10 mouse cellular contexts compared by ENCODE assay signal in the genomic region with DNA sequence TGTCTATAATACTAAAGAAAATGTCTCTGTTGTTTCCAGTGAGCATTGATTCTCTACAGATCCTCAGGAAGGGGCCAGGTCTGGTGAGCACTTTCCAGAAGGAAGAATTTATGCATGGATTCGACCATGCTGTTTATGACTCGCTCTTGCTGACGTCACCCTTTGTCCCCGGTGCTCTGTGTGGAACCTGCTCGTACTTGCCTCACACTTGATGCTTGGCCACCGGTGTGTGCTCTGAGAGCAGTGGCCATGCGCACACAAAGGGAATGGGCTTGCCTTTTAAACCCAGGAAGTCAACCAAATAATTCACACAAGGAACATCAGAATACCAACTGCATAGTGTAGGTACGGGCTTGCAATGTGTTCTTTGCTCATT.
DNase-seq lines count a peak whose midpoint lies in the region; ATAC-seq and TF ChIP-seq lines count a peak whose summit lies in the region.
"Had no signal": no experiment of that assay in that cellular context is flagged by ENCODE, and none has a peak within 500 bp of the region (broad histone marks: within the 10 kb centered on the region; RNA-seq: fewer than 3 reads in every experiment).

No protein-coding gene starts in this region.

- H3K36me3 ChIP-seq in forebrain, embryonic 11.5 days (ENCODE audit: control insufficient read depth, insufficient read depth, low read length), result no peaks in the 10 kb centered on the region
- H3K36me3 ChIP-seq in forebrain, embryonic 15.5 days, result no peaks in the 10 kb centered on the region
- H3K36me3 ChIP-seq in lung, embryonic 14.5 days (ENCODE audit: insufficient read depth), result no peaks in the 10 kb centered on the region
- no peaks in the 10 kb centered on the region for H3K36me3 ChIP-seq in hindbrain, postnatal 0 days (ENCODE audit: insufficient read depth, low read length)
- no peaks in the 10 kb centered on the region for H3K36me3 ChIP-seq in stomach, embryonic 16.5 days (ENCODE audit: control insufficient read depth, insufficient read depth, low read length)
- H3K36me3 ChIP-seq: liver, embryonic 13.5 days had no signal

- H3K9ac ChIP-seq in forebrain, embryonic 11.5 days (ENCODE audit: low read length), result no peak overlapping the region
- no peak overlapping the region for H3K9ac ChIP-seq in forebrain, embryonic 15.5 days (replicated peaks)
- no peak overlapping the region for H3K9ac ChIP-seq in lung, embryonic 14.5 days
- H3K9ac ChIP-seq in hindbrain, postnatal 0 days (replicated peaks; ENCODE audit: low read length), result no peak overlapping the region
- no peak overlapping the region for H3K9ac ChIP-seq in stomach, embryonic 16.5 days (ENCODE audit: low read length)
- H3K9ac ChIP-seq: liver, embryonic 13.5 days had no signal

- H3K9me3 ChIP-seq in forebrain, embryonic 11.5 days (ENCODE audit: control insufficient read depth, low read length), result no peaks in the 10 kb centered on the region
- no peaks in the 10 kb centered on the region for H3K9me3 ChIP-seq in forebrain, embryonic 15.5 days
- no peaks in the 10 kb centered on the region for H3K9me3 ChIP-seq in lung, embryonic 14.5 days (ENCODE audit: low read depth, low read length)
- no peaks in the 10 kb centered on the region for H3K9me3 ChIP-seq in hindbrain, postnatal 0 days (ENCODE audit: low read length)
- no peaks in the 10 kb centered on the region for H3K9me3 ChIP-seq in stomach, embryonic 16.5 days (replicated peaks; ENCODE audit: control insufficient read depth, low read length)
- H3K9me3 ChIP-seq: liver, embryonic 13.5 days had no signal

- no peak overlapping the region for H3K4me3 ChIP-seq in forebrain, embryonic 11.5 days (ENCODE audit: low read depth, low read length)
- no peak overlapping the region for H3K4me3 ChIP-seq in forebrain, embryonic 15.5 days
- no peak overlapping the region for H3K4me3 ChIP-seq in lung, embryonic 14.5 days (ENCODE audit: low read depth, low read length)
- H3K4me3 ChIP-seq in hindbrain, postnatal 0 days (ENCODE audit: low read length), result no peak overlapping the region
- H3K4me3 ChIP-seq in stomach, embryonic 16.5 days (replicated peaks; ENCODE audit: low read length), result no peak overlapping the region
- H3K4me3 ChIP-seq: liver, embryonic 13.5 days had no signal

- H3K27me3 ChIP-seq in forebrain, embryonic 11.5 days (ENCODE audit: control insufficient read depth, insufficient read depth, low read length), result no peaks in the 10 kb centered on the region
- no peaks in the 10 kb centered on the region for H3K27me3 ChIP-seq in forebrain, embryonic 15.5 days
- no peaks in the 10 kb centered on the region for H3K27me3 ChIP-seq in lung, embryonic 14.5 days (ENCODE audit: insufficient read depth, low read length)
- no peaks in the 10 kb centered on the region for H3K27me3 ChIP-seq in hindbrain, postnatal 0 days (ENCODE audit: insufficient read depth, low read length)
- H3K27me3 ChIP-seq in stomach, embryonic 16.5 days (ENCODE audit: control insufficient read depth, insufficient read depth, low read length), result no peaks in the 10 kb centered on the region
- H3K27me3 ChIP-seq: liver, embryonic 13.5 days had no signal

- TF ChIP-seq CTCF in lung, embryonic 14.5 days (IDR thresholded peaks at IDR 0.05; ENCODE audit: low read depth), result no peak
- TF ChIP-seq CTCF in hindbrain, postnatal 0 days (IDR thresholded peaks at IDR 0.05; ENCODE audit: low read depth), result no peak

- no peak overlapping the region for H3K27ac ChIP-seq in forebrain, embryonic 11.5 days (ENCODE audit: low read depth, low read length)
- H3K27ac ChIP-seq in forebrain, embryonic 15.5 days (replicated peaks), result no peak overlapping the region
- H3K27ac ChIP-seq in lung, embryonic 14.5 days (ENCODE audit: low read depth), result 0 out of 2 replicates have a peak overlapping the region, but pooled peaks have one; percentile 72
- no peak overlapping the region for H3K27ac ChIP-seq in hindbrain, postnatal 0 days
- H3K27ac ChIP-seq in stomach, embryonic 16.5 days (ENCODE audit: low read length), result 0 out of 2 replicates have a peak overlapping the region, but pooled peaks have one; percentile 22
- H3K27ac ChIP-seq: liver, embryonic 13.5 days had no signal

- 40% methylated on average over 8 of the region's 8 CpGs for WGBS in forebrain, embryonic 11.5 days
- WGBS in forebrain, embryonic 15.5 days, result 38% methylated on average over 8 of the region's 8 CpGs
- WGBS in lung, embryonic 14.5 days, result 56% methylated on average over 8 of the region's 8 CpGs
- WGBS in hindbrain, postnatal 0 days, result 38% methylated on average over 8 of the region's 8 CpGs
- WGBS in stomach, embryonic 16.5 days, result 54% methylated on average over 8 of the region's 8 CpGs

- no peaks in the 10 kb centered on the region for H3K4me1 ChIP-seq in forebrain, embryonic 11.5 days (replicated peaks; ENCODE audit: control insufficient read depth, insufficient read depth, low read length)
- peaks cover 8% of the 10 kb centered on the region; the same call in 1 of the 2 replicates for H3K4me1 ChIP-seq in forebrain, embryonic 15.5 days
- H3K4me1 ChIP-seq in lung, embryonic 14.5 days (ENCODE audit: insufficient read depth), result peaks cover 22% of the 10 kb centered on the region
- no peaks in the 10 kb centered on the region for H3K4me1 ChIP-seq in hindbrain, postnatal 0 days (ENCODE audit: insufficient read depth, low read length)
- H3K4me1 ChIP-seq in stomach, embryonic 16.5 days (ENCODE audit: control insufficient read depth, insufficient read depth, low read length), result peaks cover 14% of the 10 kb centered on the region
- H3K4me1 ChIP-seq: liver, embryonic 13.5 days had no signal

- no peak for DNase-seq in forebrain, embryonic 11.5 days (ENCODE audit: low spot score)
- peak; percentile 25 for DNase-seq in lung, embryonic 14.5 days
- no peak for DNase-seq in lung, postnatal 14 days
- no peak for DNase-seq in hindbrain, postnatal 0 days (ENCODE audit: low spot score)
- no peak for DNase-seq in left cerebral cortex, adult 18-20 months (ENCODE audit: low spot score in 2 of 2)
- DNase-seq in cerebellum, adult 11-12 months, result no peak
- DNase-seq: cerebellum, postnatal 10 days; liver, embryonic 13.5 days had no signal

- peak; percentile 63; the same call in 1 of the 2 replicates for ATAC-seq in forebrain, embryonic 11.5 days (replicated peaks; ENCODE audit: low FRiP score)
- no peak for ATAC-seq in forebrain, embryonic 15.5 days (replicated peaks)
- ATAC-seq in lung, embryonic 14.5 days (ENCODE audit: insufficient read depth), result peak; percentile 42; the same call in 1 of the 2 replicates
- peak; percentile 53; the same call in 1 of the 2 replicates for ATAC-seq in hindbrain, postnatal 0 days
- ATAC-seq in stomach, embryonic 16.5 days (ENCODE audit: insufficient read depth, low FRiP score), result no peak

- no peak overlapping the region for H3K4me2 ChIP-seq in forebrain, embryonic 11.5 days (ENCODE audit: low read depth, low read length, severe bottlenecking)
- no peak overlapping the region for H3K4me2 ChIP-seq in forebrain, embryonic 15.5 days (replicated peaks)
- H3K4me2 ChIP-seq in lung, embryonic 14.5 days, result no peak overlapping the region; the same call in 1 of the 2 replicates
- no peak overlapping the region for H3K4me2 ChIP-seq in hindbrain, postnatal 0 days (ENCODE audit: low read depth, low read length)
- H3K4me2 ChIP-seq in stomach, embryonic 16.5 days (ENCODE audit: low read depth, low read length), result no peak overlapping the region
- H3K4me2 ChIP-seq: liver, embryonic 13.5 days had no signal

Comparison
In these comparisons a context has a peak if more than half of its experiments do, and no peak if none do; other contexts are left out.
1. ATAC-seq: peak in forebrain, embryonic 11.5 days (single experiment), lung, embryonic 14.5 days (single experiment) and hindbrain, postnatal 0 days (single experiment); none in forebrain, embryonic 15.5 days (single experiment) and stomach, embryonic 16.5 days (single experiment).
2. H3K27ac ChIP-seq: peak in lung, embryonic 14.5 days (single experiment) and stomach, embryonic 16.5 days (single experiment); none in forebrain, embryonic 11.5 days (single experiment), forebrain, embryonic 15.5 days (single experiment) and hindbrain, postnatal 0 days (single experiment).